Mouse (Mus musculus) limb, embryonic 12.5 days (tissue): Measurements from ENCODE around the gene Spen. TPM values are rescaled to one million over a fixed set of nuclear protein-coding genes. Genes with fewer than 3 reads are reported as not detected.

ENCODE experiments used
- ATAC-seq: fragments of 200-750 bp; cut with Nextera tagmentation; 2 replicates; pipeline ENCODE4 v1.8.0; 2017; ENCODE audit warnings: low read depth, moderate TSS enrichment; ENCODE audit not compliant: insufficient number of reproducible peaks, insufficient read depth, low FRiP score, low TSS enrichment
- H3K27ac ChIP-seq: fragments of 300-500 bp; sonication (generic); 2 replicates; pipeline ENCODE4 v1.5.1; 2016; ENCODE audit warnings: mild to moderate bottlenecking, moderate library complexity
- H3K27me3 ChIP-seq: fragments of 300-500 bp; sonication (generic); 2 replicates; pipeline ENCODE4 v1.6.1; 2016; ENCODE audit warnings: mild to moderate bottlenecking, moderate library complexity
- H3K36me3 ChIP-seq: fragments of 300-500 bp; sonication (generic); 2 replicates; pipeline ENCODE4 v1.6.1; 2016; ENCODE audit warnings: mild to moderate bottlenecking, moderate library complexity
- H3K4me1 ChIP-seq: fragments of 300-500 bp; sonication (generic); replicated peaks from 2 replicates; pipeline ENCODE4 v1.6.1; 2016
- H3K4me2 ChIP-seq: fragments of 300-500 bp; sonication (generic); 2 replicates; pipeline ENCODE4 v1.6.1; 2016; ENCODE audit warnings: mild to moderate bottlenecking, moderate library complexity
- H3K4me3 ChIP-seq: fragments of 300-500 bp; sonication (generic); replicated peaks from 2 replicates; pipeline ENCODE4 v1.5.1; 2016; ENCODE audit warnings: mild to moderate bottlenecking
- H3K9ac ChIP-seq: fragments of 300-500 bp; sonication (generic); replicated peaks from 2 replicates; pipeline ENCODE4 v1.6.1; 2016; ENCODE audit warnings: mild to moderate bottlenecking, moderate library complexity
- H3K9me3 ChIP-seq: fragments of 300-500 bp; sonication (generic); 2 replicates; pipeline ENCODE4 v1.6.1; 2016; ENCODE audit warnings: mild to moderate bottlenecking, moderate library complexity
- WGBS: fragments of 180-500 bp; shearing (Covaris S2); methylation state at CpG from one replicate; pipeline ENCODE4 v1.1.7; 2016; 5-methylcytosine and 5-hydroxymethylcytosine counted together
- polyA plus RNA-seq: library from polyadenylated mRNA; unstranded; fragments of >200 nt; fragmentation: Nextera tagmentation; extraction: Ambion mirVana; gene quantifications from 2 replicates; pipeline ENCODE4 v1.2.1, GENCODE M21; 2016

Spen gene
- polyA plus RNA-seq, 1 experiment from 2014 or later: 14.1 TPM

- Histone ChIP-seq H3K27me3 (no peaks in the 10 kb centered on the region), H3K4me2 (no peak overlapping the region), H3K27ac (no peak overlapping the region), H3K36me3 (peaks cover 100% of the 10 kb centered on the region), H3K9me3 (no peaks in the 10 kb centered on the region), H3K4me3 (no peak overlapping the region), H3K9ac (no peak overlapping the region), H3K4me1 (no peaks in the 10 kb centered on the region)
- 95% methylated on average over 16 of the region's 16 CpGs for WGBS
- ATAC-seq: no peak
Measured at GRCm38 (mm10) chr4:141471491-141471890, 66.9 kb downstream of the Spen start.

- no peak overlapping the region for H3K4me3 ChIP-seq
- H3K4me1 ChIP-seq: no peaks in the 10 kb centered on the region
- no peak overlapping the region for H3K9ac ChIP-seq
- H3K27ac ChIP-seq: no peak overlapping the region
- no peak for ATAC-seq
- H3K36me3 ChIP-seq: peaks cover 100% of the 10 kb centered on the region
- WGBS: 92% methylated on average over 9 of the region's 9 CpGs
- no peaks in the 10 kb centered on the region for H3K9me3 ChIP-seq
- H3K27me3 ChIP-seq: no peaks in the 10 kb centered on the region
- H3K4me2 ChIP-seq: no peak overlapping the region
Measured at GRCm38 (mm10) chr4:141469343-141469742, 69.1 kb downstream of the Spen start.

- no peak overlapping the region for H3K9ac ChIP-seq
- no peaks in the 10 kb centered on the region for H3K27me3 ChIP-seq
- ATAC-seq: no peak
- H3K4me3 ChIP-seq: no peak overlapping the region
- no peaks in the 10 kb centered on the region for H3K9me3 ChIP-seq
- H3K36me3 ChIP-seq: peaks cover 100% of the 10 kb centered on the region
- no peak overlapping the region for H3K4me2 ChIP-seq
- 71% methylated on average over 10 of the region's 10 CpGs for WGBS
- H3K27ac ChIP-seq: no peak overlapping the region
- no peaks in the 10 kb centered on the region for H3K4me1 ChIP-seq
Measured at GRCm38 (mm10) chr4:141468576-141468975, 69.8 kb downstream of the Spen start.

- no peaks in the 10 kb centered on the region for H3K27me3 ChIP-seq
- peaks cover 100% of the 10 kb centered on the region for H3K36me3 ChIP-seq
- 88% methylated on average over 6 of the region's 6 CpGs for WGBS
- no peaks in the 10 kb centered on the region for H3K4me1 ChIP-seq
- ATAC-seq: no peak
- no peak overlapping the region for H3K9ac ChIP-seq
- H3K9me3 ChIP-seq: no peaks in the 10 kb centered on the region
- H3K27ac ChIP-seq: 0 out of 2 replicates have a peak overlapping the region, but pooled peaks have one; percentile 7
- H3K4me2 ChIP-seq: no peak overlapping the region
- no peak overlapping the region for H3K4me3 ChIP-seq
Measured at GRCm38 (mm10) chr4:141467581-141467927, 70.8 kb downstream of the Spen start.

GRCm38 (mm10) chr4:141466844-141467580 lies 71.4 kb downstream of the Spen start:
- no peak overlapping the region for H3K9ac ChIP-seq
- peaks cover 100% of the 10 kb centered on the region for H3K36me3 ChIP-seq
- H3K27ac ChIP-seq: 0 out of 2 replicates have a peak overlapping the region, but pooled peaks have one; percentile 7
- no peak overlapping the region for H3K4me2 ChIP-seq
- H3K4me1 ChIP-seq: no peaks in the 10 kb centered on the region
- no peak for ATAC-seq
- no peak overlapping the region for H3K4me3 ChIP-seq
- WGBS: 88% methylated on average over 15 of the region's 15 CpGs
- H3K9me3 ChIP-seq: no peaks in the 10 kb centered on the region
- no peaks in the 10 kb centered on the region for H3K27me3 ChIP-seq

- Histone ChIP-seq H3K36me3 (peaks cover 100% of the 10 kb centered on the region), H3K9ac (no peak overlapping the region)
Measured at GRCm38 (mm10) chr4:141466289-141466795, 72.1 kb downstream of the Spen start.

GRCm38 (mm10) chr4:141465512-141466288 lies 72.7 kb downstream of the Spen start:
- no peak overlapping the region for H3K4me2 ChIP-seq
- H3K4me3 ChIP-seq: no peak overlapping the region
- H3K9me3 ChIP-seq: no peaks in the 10 kb centered on the region
- WGBS: 94% methylated on average over 34 of the region's 34 CpGs
- no peak for ATAC-seq
- no peak overlapping the region for H3K9ac ChIP-seq
- H3K27ac ChIP-seq: no peak overlapping the region
- H3K27me3 ChIP-seq: no peaks in the 10 kb centered on the region
- no peaks in the 10 kb centered on the region for H3K4me1 ChIP-seq
- peaks cover 96% of the 10 kb centered on the region for H3K36me3 ChIP-seq

More at GRCm38 (mm10) chr4:141466289-141466795, 72.1 kb downstream of the Spen start:
- H3K4me2 ChIP-seq: no peak overlapping the region
- H3K4me1 ChIP-seq: no peaks in the 10 kb centered on the region
- ATAC-seq: no peak
- H3K27me3 ChIP-seq: no peaks in the 10 kb centered on the region
- no peak overlapping the region for H3K27ac ChIP-seq
- WGBS: 92% methylated on average over 16 of the region's 16 CpGs
- H3K9me3 ChIP-seq: no peaks in the 10 kb centered on the region
- no peak overlapping the region for H3K4me3 ChIP-seq

- H3K9ac ChIP-seq: no peak overlapping the region
- WGBS: 77% methylated on average over 16 of the region's 16 CpGs
- no peak for ATAC-seq
- no peaks in the 10 kb centered on the region for H3K9me3 ChIP-seq
- H3K4me1 ChIP-seq: no peaks in the 10 kb centered on the region
- no peaks in the 10 kb centered on the region for H3K27me3 ChIP-seq
- H3K27ac ChIP-seq: no peak overlapping the region
- H3K36me3 ChIP-seq: peaks cover 96% of the 10 kb centered on the region
- H3K4me3 ChIP-seq: no peak overlapping the region
- H3K4me2 ChIP-seq: no peak overlapping the region
Measured at GRCm38 (mm10) chr4:141464722-141465121, 73.7 kb downstream of the Spen start.

- Histone ChIP-seq H3K9ac (no peak overlapping the region), H3K27ac (no peak overlapping the region), H3K9me3 (no peaks in the 10 kb centered on the region), H3K4me1 (peaks cover 8% of the 10 kb centered on the region), H3K27me3 (no peaks in the 10 kb centered on the region), H3K4me2 (no peak overlapping the region), H3K4me3 (no peak overlapping the region), H3K36me3 (peaks cover 90% of the 10 kb centered on the region)
- no peak for ATAC-seq
- 86% methylated on average over 14 of the region's 14 CpGs for WGBS
Measured at GRCm38 (mm10) chr4:141463472-141463871, 74.9 kb downstream of the Spen start.

- peaks cover 71% of the 10 kb centered on the region for H3K36me3 ChIP-seq
- no peaks in the 10 kb centered on the region for H3K9me3 ChIP-seq
- no peak overlapping the region for H3K27ac ChIP-seq
- no peak overlapping the region for H3K4me3 ChIP-seq
- WGBS: 94% methylated on average over 12 of the region's 12 CpGs
- no peak overlapping the region for H3K9ac ChIP-seq
- peaks cover 18% of the 10 kb centered on the region for H3K4me1 ChIP-seq
- ATAC-seq: no peak
- H3K4me2 ChIP-seq: no peak overlapping the region
- H3K27me3 ChIP-seq: no peaks in the 10 kb centered on the region
Measured at GRCm38 (mm10) chr4:141461576-141461975, 76.8 kb downstream of the Spen start.

- Histone ChIP-seq H3K27me3 (no peaks in the 10 kb centered on the region), H3K9me3 (no peaks in the 10 kb centered on the region), H3K36me3 (peaks cover 69% of the 10 kb centered on the region), H3K4me3 (no peak overlapping the region), H3K4me2 (no peak overlapping the region), H3K4me1 (peaks cover 18% of the 10 kb centered on the region), H3K27ac (no peak overlapping the region), H3K9ac (no peak overlapping the region)
- ATAC-seq: no peak
- 78% methylated on average over 12 of the region's 12 CpGs for WGBS
Measured at GRCm38 (mm10) chr4:141461088-141461487, 77.3 kb downstream of the Spen start.
